Mouse (Mus musculus): ENCODE measurements around the gene Phgr1.

GRCm38 (mm10) chr2:118730622-118730915 is 42.0 kb upstream of the Phgr1 start:
- TF ChIP-seq GATA1 (IDR thresholded peaks at IDR 0.05; ENCODE audit: borderline replicate concordance, low read length) (no peak), FLI1 (IDR thresholded peaks at IDR 0.05; ENCODE audit: low read length) (no peak)
